Mouse (Mus musculus): Measurements from ENCODE around the gene Dnajc11.

GRCm38 (mm10) chr4:152006812-152007211 lies 73.3 kb downstream of the Dnajc11 start:
- no peak for TF ChIP-seq CTCF (IDR thresholded peaks at IDR 0.05; ENCODE audit: control insufficient read depth, insufficient read depth, insufficient read length)
- no peak for TF ChIP-seq MAX (IDR thresholded peaks at IDR 0.05)
- TF ChIP-seq MYOG (IDR thresholded peaks at IDR 0.05; ENCODE audit: control insufficient read depth, extremely low read depth, insufficient read length) = no peak

Measured in C2C12 (cell line).